Mouse (Mus musculus): ENCODE measurements around the gene Gpr18.

DNA sequence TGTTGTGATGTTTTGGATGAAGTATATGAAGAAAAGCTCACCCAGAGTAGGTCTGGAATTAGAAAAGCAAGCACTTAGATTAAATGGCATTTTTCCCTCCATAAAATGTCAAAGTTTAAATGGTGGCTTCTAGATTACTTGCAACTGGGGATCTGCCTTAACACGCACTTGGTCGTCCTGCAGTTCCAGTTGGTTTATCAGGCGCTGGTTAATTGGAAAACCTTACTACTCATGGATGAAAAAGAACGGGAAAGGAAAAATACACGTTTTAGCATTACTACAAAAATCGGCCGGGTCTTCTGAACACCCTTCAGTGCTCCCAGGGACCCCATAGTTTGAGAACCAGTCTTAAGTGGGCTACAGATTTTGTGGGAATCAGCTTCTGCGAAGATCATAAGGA lies 37.9 kb downstream of the Gpr18 start:
- TF ChIP-seq POLR2A (IDR thresholded peaks at IDR 0.05; ENCODE audit: insufficient read depth, low read depth, low read length) (no peak), CTCF (IDR thresholded peaks at IDR 0.05) (no peak)

Data from heart, adult 2 months (tissue).